9 mouse cellular contexts compared by ENCODE assay signal in genomic region chr1:74759773-74760172, GRCm38 (mm10). TPM values are rescaled to one million over a fixed set of nuclear protein-coding genes. Genes with fewer than 3 reads are reported as not detected.
A peak's percentile ranks its signal among the peaks of the same experiment; 100 is the strongest.
DNase-seq lines count a peak whose midpoint lies in the region; ATAC-seq and TF ChIP-seq lines count a peak whose summit lies in the region.
"Had no signal": no experiment of that assay in that cellular context is flagged by ENCODE, and none has a peak within 500 bp of the region (broad histone marks: within the 10 kb centered on the region; RNA-seq: fewer than 3 reads in every experiment).

No protein-coding gene starts in this region.

- H3K9me3 ChIP-seq in intestine, postnatal 0 days (ENCODE audit: control insufficient read depth), result no peaks in the 10 kb centered on the region
- H3K9me3 ChIP-seq: midbrain, embryonic 12.5 days had no signal

- TF ChIP-seq POLR2A in bone marrow macrophage, adult 2 months (IDR thresholded peaks at IDR 0.05; ENCODE audit: borderline replicate concordance, low read depth, low read length), result no peak

- H3K9ac ChIP-seq in intestine, postnatal 0 days (ENCODE audit: low read depth, low read length), result no peak overlapping the region
- H3K9ac ChIP-seq: midbrain, embryonic 12.5 days had no signal

- DNase-seq in CD4-positive, CD25-positive, alpha-beta regulatory T cell, adult 2 months (ENCODE audit: low read depth, low spot score), result peak; percentile 11
- peak; percentile 59 for DNase-seq in layer of hippocampus, adult 11-12 months (ENCODE audit: low spot score)
- DNase-seq in layer of hippocampus, postnatal 36 days, result no peak
- peak; percentile 73 for DNase-seq in lung, postnatal 36 days
- DNase-seq in natural killer cell, adult 2 months (ENCODE audit: low spot score in 2 of 2), result no peak

- 0 out of 2 replicates have a peak, but pooled peaks have one; percentile 32 for TF ChIP-seq CTCF in bone marrow macrophage, adult 2 months (IDR thresholded peaks at IDR 0.05; ENCODE audit: low read depth, low read length)
- peak; percentile 90 for TF ChIP-seq CTCF in intestine, postnatal 0 days (IDR thresholded peaks at IDR 0.05; ENCODE audit: low read depth)

- ATAC-seq in CD4-positive, CD25-positive, alpha-beta regulatory T cell, adult 4 months, result no peak
- ATAC-seq in intestine, postnatal 0 days, result peak; percentile 62

- H3K27ac ChIP-seq in bone marrow macrophage, adult 2 months (ENCODE audit: insufficient read depth, low read depth, low read length), result no peak overlapping the region
- no peak overlapping the region for H3K27ac ChIP-seq in intestine, postnatal 0 days (ENCODE audit: low read depth, low read length)
- H3K27ac ChIP-seq: midbrain, embryonic 12.5 days had no signal

- peaks cover 11% of the 10 kb centered on the region; the same call in 1 of the 2 replicates for H3K27me3 ChIP-seq in intestine, postnatal 0 days (replicated peaks; ENCODE audit: control insufficient read depth, insufficient read depth, low read length)

- WGBS in intestine, postnatal 0 days, result 27% methylated on average over 4 of the region's 4 CpGs

- no peak overlapping the region for H3K4me2 ChIP-seq in intestine, postnatal 0 days (replicated peaks; ENCODE audit: low read depth)
- H3K4me2 ChIP-seq: midbrain, embryonic 12.5 days had no signal

- H3K36me3 ChIP-seq in intestine, postnatal 0 days (ENCODE audit: control insufficient read depth, insufficient read depth), result no peaks in the 10 kb centered on the region
- H3K36me3 ChIP-seq: midbrain, embryonic 12.5 days had no signal

- H3K4me3 ChIP-seq in bone marrow macrophage, adult 2 months (ENCODE audit: insufficient read depth, low read length), result no peak overlapping the region
- H3K4me3 ChIP-seq in intestine, postnatal 0 days (ENCODE audit: low read depth, low read length), result no peak overlapping the region
- H3K4me3 ChIP-seq: midbrain, embryonic 12.5 days had no signal

- H3K4me1 ChIP-seq in bone marrow macrophage, adult 2 months (ENCODE audit: control insufficient read depth, insufficient read depth, low read length), result 0 out of 2 replicates have a peak, but pooled peaks cover 3% of the 10 kb centered on the region
- H3K4me1 ChIP-seq in intestine, postnatal 0 days (replicated peaks; ENCODE audit: control insufficient read depth, insufficient read depth, low read length), result no peaks in the 10 kb centered on the region
- H3K4me1 ChIP-seq: midbrain, embryonic 12.5 days had no signal

RNA-seq across cellular contexts. Expression of gene Prkag3, which starts 10.8 kb away (rescaled TPM):
- polyA plus RNA-seq in CD4-positive, CD25-positive, alpha-beta regulatory T cell, adult 4 months (2017; shearing (Covaris generic)), result not detected
- not detected for total RNA-seq in layer of hippocampus, postnatal 36 days (2021)
- polyA plus RNA-seq in bone marrow macrophage, adult 2 months (2012; ENCODE audit: insufficient read depth, insufficient read length, missing spikeins), result not detected in 2 replicates
- 0.08 and 0.09 TPM in 2 replicates for polyA plus RNA-seq in intestine, postnatal 0 days (2015; fragmentation: Nextera tagmentation; extraction: Ambion mirVana)
- polyA plus RNA-seq: midbrain, embryonic 12.5 days had no signal

RNA-seq across cellular contexts. Expression of gene Wnt6, which starts 11.9 kb away (rescaled TPM):
- polyA plus RNA-seq in CD4-positive, CD25-positive, alpha-beta regulatory T cell, adult 4 months (2017; shearing (Covaris generic)), result not detected
- under 1 TPM; 0.30 to 0.81 TPM for total RNA-seq in layer of hippocampus, postnatal 36 days (2021)
- 0.62 and 1.0 TPM in 2 replicates for polyA plus RNA-seq in bone marrow macrophage, adult 2 months (2012; ENCODE audit: insufficient read depth, insufficient read length, missing spikeins)
- polyA plus RNA-seq in intestine, postnatal 0 days (2015; fragmentation: Nextera tagmentation; extraction: Ambion mirVana), result 0.33 and 0.66 TPM in 2 replicates

RNA-seq across cellular contexts. Expression of gene Wnt10a, which starts 31.5 kb away (rescaled TPM):
- polyA plus RNA-seq in CD4-positive, CD25-positive, alpha-beta regulatory T cell, adult 4 months (2017; shearing (Covaris generic)), result under 1 TPM; 0.13 to 0.48 TPM
- 1 to 10 TPM; 1.8 to 2.6 TPM for total RNA-seq in layer of hippocampus, postnatal 36 days (2021)
- not detected in 2 replicates for polyA plus RNA-seq in bone marrow macrophage, adult 2 months (2012; ENCODE audit: insufficient read depth, insufficient read length, missing spikeins)
- polyA plus RNA-seq in intestine, postnatal 0 days (2015; fragmentation: Nextera tagmentation; extraction: Ambion mirVana), result not detected in 2 replicates

RNA-seq across cellular contexts. Expression of gene Cyp27a1, which starts 46.4 kb away (rescaled TPM):
- polyA plus RNA-seq in CD4-positive, CD25-positive, alpha-beta regulatory T cell, adult 4 months (2017; shearing (Covaris generic)), result not detected
- total RNA-seq in layer of hippocampus, postnatal 36 days (2021), result 1 to 10 TPM; 1.5 to 1.7 TPM
- 165 and 189 TPM in 2 replicates for polyA plus RNA-seq in bone marrow macrophage, adult 2 months (2012; ENCODE audit: insufficient read depth, insufficient read length, missing spikeins)
- polyA plus RNA-seq in intestine, postnatal 0 days (2015; fragmentation: Nextera tagmentation; extraction: Ambion mirVana), result 4.6 and 6.3 TPM in 2 replicates

Comparison
In these comparisons a context has a peak if more than half of its experiments do, and no peak if none do; other contexts are left out.
1. DNase-seq: peak in CD4-positive, CD25-positive, alpha-beta regulatory T cell, adult 2 months (single experiment), layer of hippocampus, adult 11-12 months (single experiment) and lung, postnatal 36 days (single experiment); none in layer of hippocampus, postnatal 36 days (0 of 2) and natural killer cell, adult 2 months (0 of 2).